Mouse (Mus musculus) heart, postnatal 0 days (tissue): Measurements from ENCODE around the gene Nup50.

ENCODE experiments used
- CTCF ChIP-seq: IDR thresholded peaks from 2 replicates; pipeline ENCODE4 v1.5.1; 2016; ENCODE audit warnings: antibody characterized with exemption, control low read depth, low read depth
- EP300 ChIP-seq: IDR thresholded peaks from 2 replicates; pipeline ENCODE4 v1.6.1; 2016; ENCODE audit warnings: antibody characterized with exemption, low read depth

DNA sequence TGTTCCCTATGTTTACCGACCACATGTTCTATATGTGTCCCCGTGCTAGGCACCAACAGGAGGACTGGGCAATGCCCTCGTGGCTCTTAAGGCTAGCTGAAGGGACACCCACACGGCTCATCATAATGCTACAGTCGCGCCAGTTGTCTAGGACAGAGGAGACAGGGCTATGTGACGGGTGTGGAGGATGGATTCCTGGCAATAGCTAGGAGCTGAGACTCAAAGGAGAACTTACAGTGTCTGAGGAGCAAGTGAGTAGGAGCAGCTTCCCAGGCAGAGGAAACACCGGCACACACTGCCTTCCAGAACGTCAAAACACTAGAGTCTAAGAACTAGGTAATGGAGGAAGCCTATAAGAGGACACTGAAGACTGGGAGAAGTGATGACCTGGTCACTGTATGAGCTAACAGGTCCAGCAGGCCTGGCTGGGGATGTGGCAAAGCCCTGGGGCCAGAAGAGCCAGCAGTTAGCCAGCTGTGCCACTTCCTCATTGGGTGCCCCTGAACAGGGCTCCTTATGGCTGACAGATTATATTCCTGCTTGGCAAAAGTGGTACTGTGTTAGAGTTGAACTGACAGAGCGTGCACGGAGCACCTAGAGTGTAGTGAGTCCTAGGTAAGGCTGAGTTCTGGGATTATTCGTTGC, 62.4 kb downstream of the Nup50 start:
- TF ChIP-seq EP300 = no peak
- no peak for TF ChIP-seq CTCF
